11 mouse cellular contexts compared by ENCODE assay signal in the genomic region with DNA sequence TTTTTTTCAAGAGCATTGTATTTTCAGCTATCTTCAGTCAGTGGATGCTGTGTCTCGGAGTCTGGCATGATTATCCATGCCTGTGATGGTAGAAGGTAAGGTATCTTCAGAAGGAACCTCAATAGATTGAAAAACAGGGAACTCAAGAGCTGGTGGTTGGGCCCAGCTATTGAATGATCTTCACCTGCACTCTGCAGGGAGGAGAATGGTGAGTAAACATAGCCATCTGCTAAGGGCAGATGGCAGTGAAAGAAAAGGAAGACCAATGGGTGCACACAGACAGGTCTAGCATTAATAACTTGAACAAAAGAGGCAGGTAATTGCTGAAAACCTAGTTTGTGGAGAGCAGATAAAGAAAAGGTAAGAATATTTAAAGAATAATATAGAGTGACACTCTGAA.
"Had no signal": no experiment of that assay in that cellular context is flagged by ENCODE, and none has a peak within 500 bp of the region (broad histone marks: within the 10 kb centered on the region; RNA-seq: fewer than 3 reads in every experiment).

No protein-coding gene starts in this region.

- DNase-seq: kidney, postnatal 10 days; kidney, postnatal 36 days; layer of hippocampus, postnatal 36 days; liver; lung, adult 18-20 months; lung, postnatal 10 days; lung, postnatal 36 days; retina, postnatal 1 day; right cerebral cortex, postnatal 25 days; spleen, adult 18-20 months; thymus, postnatal 25 days had no signal
